Mouse (Mus musculus): ENCODE results near the gene U2af2. TPM values are rescaled to one million over a fixed set of nuclear protein-coding genes. Genes with fewer than 3 reads are reported as not detected.
A peak's percentile ranks its signal among the peaks of the same experiment; 100 is the strongest.

U2af2 gene
- 837 TPM in 1 of 2 replicates, not detected in the other for polyA plus RNA-seq (2012; ENCODE audit: insufficient read depth, insufficient read length, low replicate concordance, missing spikeins)

DNA sequence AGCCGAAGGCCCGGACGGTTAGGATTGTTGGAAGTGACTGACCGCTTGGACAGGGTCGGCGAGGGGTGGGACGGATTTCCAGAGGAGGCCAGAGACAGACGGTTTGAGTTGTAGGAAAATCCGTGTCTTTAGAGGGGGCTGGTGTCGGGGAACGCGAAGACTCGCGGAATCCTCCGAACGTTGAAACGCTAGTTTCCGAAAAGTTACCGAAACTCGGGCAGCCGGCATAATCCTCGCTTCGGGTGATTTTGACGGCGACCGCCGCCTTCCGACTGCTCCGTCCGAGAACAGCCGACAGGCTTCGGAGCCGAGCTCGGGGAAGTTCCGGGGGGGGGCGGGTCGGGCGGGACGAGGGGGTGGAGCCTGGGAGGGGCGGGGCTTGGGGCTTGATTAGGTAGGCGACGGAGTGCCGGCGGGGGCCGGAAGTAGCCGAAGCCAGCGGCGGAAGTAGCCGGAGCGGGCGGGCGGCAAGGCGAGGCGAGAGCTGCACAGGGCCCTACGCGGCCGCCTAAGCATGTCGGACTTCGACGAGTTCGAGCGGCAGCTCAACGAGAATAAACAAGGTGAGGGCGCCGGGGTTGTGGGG, at the start of gene U2af2:
U2af2 (plus strand) TSS at position 370 of the 586 bp plus-strand sequence.
- 1% methylated on average over 65 of the region's 65 CpGs for WGBS
- TF ChIP-seq POLR2A (IDR thresholded peaks at IDR 0.05; ENCODE audit: insufficient read depth, low read depth, low read length) (peak; percentile 25), CTCF (IDR thresholded peaks at IDR 0.05; ENCODE audit: insufficient read depth, low read depth, low read length) (0 out of 2 replicates have a peak, but pooled peaks have one; percentile 28)
- Histone ChIP-seq H3K4me1 (ENCODE audit: control insufficient read depth, insufficient read depth, low read length) (peaks cover 29% of the 10 kb centered on the region), H3K27ac (ENCODE audit: insufficient read depth, low read depth, low read length) (peak within 1 kb of the TSS; percentile 97), H3K4me3 (ENCODE audit: insufficient read depth, low read depth, low read length) (peak within 1 kb of the TSS; percentile 63)

GRCm38 (mm10) chr7:5012681-5013513, 49.0 kb upstream of the U2af2 start:
- TF ChIP-seq POLR2A (IDR thresholded peaks at IDR 0.05; ENCODE audit: insufficient read depth, low read depth, low read length) (no peak), CTCF (IDR thresholded peaks at IDR 0.05; ENCODE audit: insufficient read depth, low read depth, low read length) (no peak)
- Histone ChIP-seq H3K27ac (ENCODE audit: insufficient read depth, low read depth, low read length) (no peak overlapping the region), H3K4me1 (ENCODE audit: control insufficient read depth, insufficient read depth, low read length) (0 out of 2 replicates have a peak, but pooled peaks cover 4% of the 10 kb centered on the region), H3K4me3 (ENCODE audit: insufficient read depth, low read depth, low read length) (no peak overlapping the region)
- WGBS: 89% methylated on average over 27 of the region's 27 CpGs

- TF ChIP-seq CTCF (IDR thresholded peaks at IDR 0.05; ENCODE audit: insufficient read depth, low read depth, low read length) (no peak), POLR2A (IDR thresholded peaks at IDR 0.05; ENCODE audit: insufficient read depth, low read depth, low read length) (peak; percentile 67)
- Histone ChIP-seq H3K4me1 (ENCODE audit: control insufficient read depth, insufficient read depth, low read length) (0 out of 2 replicates have a peak, but pooled peaks cover 4% of the 10 kb centered on the region), H3K27ac (ENCODE audit: insufficient read depth, low read depth, low read length) (peak within 1 kb of the TSS; percentile 99), H3K4me3 (ENCODE audit: insufficient read depth, low read depth, low read length) (peak within 1 kb of the TSS; percentile 99)
- under 1% methylated on average over 42 of the region's 42 CpGs for WGBS
These were observed 47.5 kb upstream of the U2af2 start, which contains the start of the genes Zfp524 and Fiz1 for GRCm38 (mm10) chr7:5014251-5015117. Gene Zfp524 (plus strand): TSS chr7:5014415. Gene Fiz1 (minus strand): TSS chr7:5014697.

DNA sequence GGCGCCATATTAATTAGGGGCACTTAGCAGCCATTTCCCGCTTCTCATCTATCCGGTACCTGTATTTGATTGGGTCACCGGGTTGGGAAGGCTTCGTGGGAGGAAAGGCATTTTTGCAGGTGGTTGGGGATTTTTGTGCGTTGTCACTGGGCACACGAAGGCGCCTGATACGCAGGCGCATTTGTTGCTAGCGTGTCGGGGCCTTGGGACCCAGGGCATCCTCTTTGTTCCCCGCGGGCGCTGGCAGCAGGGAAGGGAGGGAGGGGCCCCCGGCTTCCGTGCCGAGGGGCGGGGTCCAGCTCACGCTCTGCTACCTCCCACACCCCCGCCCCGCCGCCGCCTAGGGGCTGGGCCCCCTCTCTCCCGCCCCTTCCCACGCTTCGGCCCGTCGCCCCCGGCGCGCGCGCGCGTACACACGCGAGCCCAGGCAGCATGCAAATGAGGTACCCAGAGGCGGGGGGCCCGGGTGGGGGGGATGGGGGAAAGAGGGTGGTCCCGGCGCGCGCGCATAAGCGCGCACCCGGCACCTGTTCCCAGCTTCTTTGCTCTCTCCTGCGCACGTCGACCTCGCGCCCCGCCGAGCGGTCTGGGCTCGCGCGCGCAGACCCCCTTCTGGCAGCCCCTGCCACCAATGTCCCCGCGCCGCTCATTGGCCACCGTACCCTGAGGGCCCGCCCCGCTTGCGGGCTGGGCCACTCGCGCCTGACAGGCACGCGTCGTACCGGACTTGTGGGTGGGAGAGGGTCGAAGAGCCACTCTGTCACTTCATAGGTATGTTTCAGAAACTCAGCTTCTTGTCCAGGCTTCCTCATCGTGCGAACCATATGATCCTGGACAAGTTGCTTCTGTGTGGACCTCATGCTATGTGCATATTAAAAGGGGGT, 46.6 kb upstream of the U2af2 start, which contains the start of gene Gm44973:
Gm44973 (plus strand) TSS at position 379 of the 884 bp plus-strand sequence.
- Histone ChIP-seq H3K27ac (ENCODE audit: insufficient read depth, low read depth, low read length) (peak within 1 kb of the TSS; percentile 99), H3K4me3 (ENCODE audit: insufficient read depth, low read depth, low read length) (peak within 1 kb of the TSS; percentile 99), H3K4me1 (ENCODE audit: control insufficient read depth, insufficient read depth, low read length) (0 out of 2 replicates have a peak, but pooled peaks cover 4% of the 10 kb centered on the region)
- under 1% methylated on average over 70 of the region's 76 CpGs for WGBS
- no peak for TF ChIP-seq CTCF (IDR thresholded peaks at IDR 0.05; ENCODE audit: insufficient read depth, low read depth, low read length)
- TF ChIP-seq POLR2A (IDR thresholded peaks at IDR 0.05; ENCODE audit: insufficient read depth, low read depth, low read length): peak; percentile 41

GRCm38 (mm10) chr7:5016057-5016456, 45.9 kb upstream of the U2af2 start:
- Histone ChIP-seq H3K4me1 (ENCODE audit: control insufficient read depth, insufficient read depth, low read length) (peaks cover 4% of the 10 kb centered on the region; the same call in 1 of the 2 replicates), H3K27ac (ENCODE audit: insufficient read depth, low read depth, low read length) (peak overlapping the region; percentile 92; the same call in 1 of the 2 replicates), H3K4me3 (ENCODE audit: insufficient read depth, low read depth, low read length) (peak overlapping the region; percentile 79)
- 61% methylated on average over 3 of the region's 3 CpGs for WGBS
- no peak for TF ChIP-seq CTCF (IDR thresholded peaks at IDR 0.05; ENCODE audit: insufficient read depth, low read depth, low read length)
- TF ChIP-seq POLR2A (IDR thresholded peaks at IDR 0.05; ENCODE audit: insufficient read depth, low read depth, low read length): no peak

DNA sequence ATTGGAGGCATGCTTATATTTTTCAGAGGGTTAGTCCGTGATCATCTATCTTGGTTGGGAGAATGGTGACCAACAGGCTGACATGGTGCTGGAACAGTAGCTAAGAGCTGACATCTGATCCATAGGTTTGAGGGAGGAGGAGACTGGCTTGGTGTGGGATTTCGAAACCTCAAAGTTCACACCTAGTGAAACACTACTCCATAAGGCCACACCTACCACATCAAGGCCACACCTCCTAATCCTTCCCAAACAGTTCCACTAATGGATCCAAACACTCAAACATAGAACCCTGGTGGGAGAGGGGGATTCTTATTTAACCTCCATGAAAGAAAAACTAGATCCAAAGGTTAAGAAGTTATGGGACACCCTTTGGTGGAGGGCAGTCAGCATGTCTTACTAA, 45.0 kb upstream of the U2af2 start:
- Histone ChIP-seq H3K27ac (ENCODE audit: insufficient read depth, low read depth, low read length) (no peak overlapping the region), H3K4me3 (ENCODE audit: insufficient read depth, low read depth, low read length) (no peak overlapping the region), H3K4me1 (ENCODE audit: control insufficient read depth, insufficient read depth, low read length) (peaks cover 4% of the 10 kb centered on the region; the same call in 1 of the 2 replicates)
- TF ChIP-seq CTCF (IDR thresholded peaks at IDR 0.05; ENCODE audit: insufficient read depth, low read depth, low read length) (no peak), POLR2A (IDR thresholded peaks at IDR 0.05; ENCODE audit: insufficient read depth, low read depth, low read length) (no peak)
- WGBS: 99% methylated on average over 2 of the region's 2 CpGs

GRCm38 (mm10) chr7:5017352-5017751, 44.6 kb upstream of the U2af2 start:
- no peak overlapping the region for H3K27ac ChIP-seq (ENCODE audit: insufficient read depth, low read depth, low read length)
- TF ChIP-seq CTCF (IDR thresholded peaks at IDR 0.05; ENCODE audit: insufficient read depth, low read depth, low read length) (no peak), POLR2A (IDR thresholded peaks at IDR 0.05; ENCODE audit: insufficient read depth, low read depth, low read length) (no peak)
- WGBS: 86% methylated on average over 16 of the region's 16 CpGs

More at GRCm38 (mm10) chr7:5017352-5017751, 44.6 kb upstream of the U2af2 start:
- no peak overlapping the region for H3K4me3 ChIP-seq (ENCODE audit: insufficient read depth, low read depth, low read length)
- H3K4me1 ChIP-seq (ENCODE audit: control insufficient read depth, insufficient read depth, low read length): peaks cover 4% of the 10 kb centered on the region; the same call in 1 of the 2 replicates

Measured in olfactory bulb, adult 2 months (tissue).